Mouse (Mus musculus) naive thymus-derived CD4-positive, alpha-beta T cell, adult 2 months (primary cell): ENCODE measurements around the gene Ift122.
A peak's percentile ranks its signal among the peaks of the same experiment; 100 is the strongest.
"Not testable (repeated sequence)": the region's sequence is repeated elsewhere in the genome, so short reads cannot be mapped to it uniquely, and the experiment has no call there.

Source experiments
- DNase-seq: peaks from one replicate; pipeline ENCODE4 v3.0.0-alpha.2; 2011; ENCODE audit warnings: low read depth

Ift122 gene

DNA sequence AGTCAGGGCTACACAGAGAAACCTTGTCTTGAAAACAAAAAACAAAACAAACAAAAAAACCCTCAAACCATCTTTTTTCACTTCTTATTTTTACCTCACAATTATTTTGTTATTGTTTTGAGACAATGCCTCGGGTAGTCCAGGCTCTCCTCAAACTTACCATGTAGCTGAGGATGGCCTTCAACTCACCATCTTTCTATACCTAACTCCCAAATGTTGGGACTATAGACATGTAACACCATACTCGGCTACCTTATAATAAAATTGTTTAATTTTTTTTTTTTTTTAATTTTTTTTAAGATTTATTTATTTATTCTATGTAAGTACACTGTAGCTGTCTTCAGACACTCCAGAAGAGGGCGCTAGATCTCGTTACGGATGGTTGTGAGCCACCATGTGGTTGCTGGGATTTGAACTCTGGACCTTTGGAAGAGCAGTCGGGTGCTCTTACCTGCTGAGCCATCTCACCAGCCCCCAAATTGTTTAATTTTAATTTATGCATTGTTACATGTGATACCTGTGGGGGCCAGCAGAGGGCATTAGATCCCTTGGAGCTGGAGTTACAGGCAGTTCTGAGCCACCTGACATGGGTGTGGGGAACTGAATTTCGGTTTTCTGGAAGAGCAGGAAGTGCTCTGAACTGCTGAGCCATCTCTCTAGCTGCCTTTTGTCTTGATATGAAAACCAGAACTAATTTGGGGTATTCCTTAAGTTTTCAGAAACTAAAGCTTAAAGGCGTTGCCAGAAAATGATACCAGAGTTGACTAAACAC lies 6.4 kb upstream of the Ift122 start:
- peak; percentile 84 for DNase-seq

DNA sequence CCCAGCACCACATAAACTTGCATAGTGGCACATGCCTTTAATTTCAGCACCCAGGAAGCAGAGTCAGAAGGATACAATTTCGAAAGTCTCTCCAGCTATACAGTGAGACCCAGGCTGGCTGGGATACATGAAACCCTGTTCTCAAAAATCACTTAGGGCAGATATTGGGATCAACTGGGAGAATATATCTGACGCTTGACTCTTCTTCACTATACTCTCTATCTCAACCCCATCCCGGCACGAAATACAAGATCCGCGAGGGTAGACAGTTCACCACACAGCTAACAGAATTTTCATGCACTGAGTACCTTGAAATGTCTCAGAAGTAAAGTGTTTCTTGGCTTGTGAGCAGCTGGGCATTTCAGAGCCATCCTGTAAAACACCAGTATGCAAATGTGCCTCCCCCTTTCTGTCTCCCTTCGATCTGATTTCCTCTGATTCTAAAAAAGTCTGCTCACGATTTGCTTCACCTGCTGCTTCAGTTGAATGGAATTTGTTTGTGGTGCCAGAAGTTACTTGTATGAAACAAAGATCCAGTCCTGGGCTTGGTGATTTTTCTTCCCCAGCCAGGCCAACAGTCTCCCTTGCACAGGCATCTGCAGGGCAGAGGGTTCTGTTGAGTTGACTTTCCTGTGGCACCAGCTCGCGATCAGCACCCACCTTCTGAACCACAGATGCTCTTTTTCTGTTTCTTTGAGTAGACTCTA lies 4.5 kb upstream of the Ift122 start:
- DNase-seq, result no peak

DNA sequence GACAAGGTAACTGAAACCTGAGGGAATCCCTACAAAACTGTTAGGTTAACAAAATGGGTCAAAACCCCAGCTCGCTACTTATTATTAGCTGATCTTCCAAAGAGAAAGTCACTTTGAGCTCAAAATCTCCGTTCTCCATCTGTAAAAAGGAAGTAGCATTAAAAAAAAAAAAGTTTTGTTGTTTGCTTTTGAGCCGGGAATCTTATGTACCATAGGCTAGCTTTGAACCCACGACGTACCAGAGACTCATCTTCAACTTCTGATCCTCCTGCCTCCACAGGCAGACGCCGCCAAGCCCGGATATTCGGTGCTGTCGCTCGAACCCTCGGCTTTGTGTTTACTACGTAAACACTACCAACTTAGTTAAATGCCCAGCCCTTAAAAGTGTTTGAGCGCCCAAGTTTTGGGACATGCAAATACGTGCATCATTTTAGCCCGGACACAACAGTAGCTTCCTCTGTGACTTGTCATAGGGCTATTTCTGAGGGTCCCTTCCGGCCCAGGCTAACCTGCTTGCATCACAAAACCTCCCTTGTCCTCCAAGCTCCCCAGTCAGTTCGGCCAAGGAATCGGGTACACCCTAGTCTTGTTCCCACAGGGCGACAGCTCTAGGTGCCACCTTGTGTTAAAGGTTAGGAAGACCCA lies 702 bp upstream of the Ift122 start:
- DNase-seq, result no peak

DNA sequence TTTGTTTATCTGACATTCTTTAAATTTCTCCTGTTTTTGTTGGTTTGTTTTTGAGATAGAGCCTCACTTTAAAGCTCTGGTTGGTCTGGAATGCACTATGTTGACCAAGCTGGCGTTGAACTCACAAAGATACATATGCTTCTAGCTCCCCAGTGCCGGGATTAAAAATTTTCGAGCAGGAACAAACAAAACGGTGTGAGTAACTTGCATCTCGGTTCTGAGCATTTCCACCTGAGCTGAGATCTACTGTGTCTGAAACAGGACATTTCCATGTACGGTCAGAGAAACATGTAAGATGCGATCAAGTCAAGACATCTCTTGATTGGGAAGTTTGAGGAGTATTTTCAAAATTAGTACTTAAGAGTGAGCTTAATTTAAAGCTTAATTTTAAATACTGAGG lies 715 bp downstream of the Ift122 start:
- DNase-seq, result no peak

DNA sequence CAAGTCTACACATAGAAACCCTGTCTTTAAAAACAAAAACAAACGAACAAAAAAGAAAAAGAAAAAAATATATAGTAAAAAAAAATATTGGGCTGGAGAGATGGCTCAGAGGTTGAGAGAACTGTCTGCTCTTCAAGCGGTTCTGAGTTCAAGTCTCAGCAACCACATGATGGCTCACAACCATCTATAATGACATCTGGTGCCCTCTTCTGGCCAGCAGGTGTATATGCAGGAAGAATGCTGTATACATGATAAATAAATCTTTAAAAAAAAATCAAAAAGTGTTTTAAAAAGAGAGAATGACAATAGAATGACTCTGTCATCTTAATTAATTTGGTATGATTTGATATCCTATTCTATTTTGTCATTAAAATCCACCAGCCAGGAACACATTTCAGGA lies 1.2 kb downstream of the Ift122 start:
- DNase-seq, result peak; percentile 61

- no peak for DNase-seq
Observed at GRCm38 (mm10) chr6:115855733-115856360, 2.6 kb downstream of the Ift122 start.

- DNase-seq, result no peak
Observed at GRCm38 (mm10) chr6:115856361-115856745, 3.1 kb downstream of the Ift122 start.

GRCm38 (mm10) chr6:115859258-115859657 lies 6.0 kb downstream of the Ift122 start:
- no peak for DNase-seq

- DNase-seq, result no peak
Observed at GRCm38 (mm10) chr6:115860027-115860556, 6.8 kb downstream of the Ift122 start.

GRCm38 (mm10) chr6:115863340-115863841 lies 10.1 kb downstream of the Ift122 start:
- no peak for DNase-seq

GRCm38 (mm10) chr6:115865246-115865645 lies 12.0 kb downstream of the Ift122 start:
- DNase-seq, result no peak

GRCm38 (mm10) chr6:115867157-115867556 lies 13.9 kb downstream of the Ift122 start:
- not testable (repeated sequence) for DNase-seq

GRCm38 (mm10) chr6:115871318-115871717 lies 18.0 kb downstream of the Ift122 start:
- DNase-seq, result not testable (repeated sequence)

- DNase-seq, result no peak
Observed at GRCm38 (mm10) chr6:115877239-115877638, 24.0 kb downstream of the Ift122 start.

DNA sequence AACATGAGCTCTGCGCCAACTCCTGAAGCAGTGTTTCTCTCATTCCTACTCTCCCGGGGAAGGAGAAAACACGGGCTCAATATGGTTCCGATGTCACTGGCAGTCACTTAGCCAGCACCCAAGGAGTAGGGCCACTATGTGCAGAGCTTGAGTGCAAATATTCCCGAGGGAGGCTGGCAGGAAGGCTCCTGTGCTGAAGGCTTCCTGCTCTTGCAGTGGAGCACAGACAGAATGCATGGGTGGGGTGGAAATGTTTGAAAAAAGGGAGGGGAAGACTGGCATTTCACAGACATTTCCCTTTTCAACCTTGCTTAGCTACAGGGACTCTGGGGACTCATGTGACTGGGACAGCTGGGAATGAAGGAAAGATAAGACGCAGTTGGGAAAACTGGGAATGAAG lies 25.4 kb downstream of the Ift122 start:
- no peak for DNase-seq

- DNase-seq, result no peak
Observed at GRCm38 (mm10) chr6:115879736-115880135, 26.5 kb downstream of the Ift122 start.

DNA sequence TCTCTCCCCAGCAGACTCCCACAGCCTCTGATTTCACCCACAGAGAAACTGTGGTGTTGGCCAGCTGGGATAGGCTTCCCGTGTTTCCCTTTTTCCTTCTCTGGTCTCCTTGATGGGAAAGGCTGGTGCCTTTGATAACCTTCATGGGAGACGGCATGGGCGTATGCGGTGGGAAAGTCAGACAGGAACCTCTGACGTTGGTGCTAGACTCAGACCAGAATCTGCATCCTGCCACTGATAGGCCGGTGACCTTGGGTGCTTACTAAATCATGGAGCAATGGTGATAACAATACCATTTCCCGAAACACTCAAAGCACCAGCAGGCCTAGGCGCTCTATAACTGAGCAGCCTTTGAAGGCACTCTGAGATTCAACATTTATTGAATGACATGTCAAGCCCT lies 27.5 kb downstream of the Ift122 start:
- DNase-seq, result no peak

GRCm38 (mm10) chr6:115884018-115884417 lies 30.7 kb downstream of the Ift122 start:
- no peak for DNase-seq

GRCm38 (mm10) chr6:115886894-115887293 lies 33.6 kb downstream of the Ift122 start:
- DNase-seq, result no peak

- peak; percentile 30 for DNase-seq
Observed at GRCm38 (mm10) chr6:115888296-115888695, 35.0 kb downstream of the Ift122 start.

GRCm38 (mm10) chr6:115890601-115891000 lies 37.3 kb downstream of the Ift122 start:
- no peak for DNase-seq

DNA sequence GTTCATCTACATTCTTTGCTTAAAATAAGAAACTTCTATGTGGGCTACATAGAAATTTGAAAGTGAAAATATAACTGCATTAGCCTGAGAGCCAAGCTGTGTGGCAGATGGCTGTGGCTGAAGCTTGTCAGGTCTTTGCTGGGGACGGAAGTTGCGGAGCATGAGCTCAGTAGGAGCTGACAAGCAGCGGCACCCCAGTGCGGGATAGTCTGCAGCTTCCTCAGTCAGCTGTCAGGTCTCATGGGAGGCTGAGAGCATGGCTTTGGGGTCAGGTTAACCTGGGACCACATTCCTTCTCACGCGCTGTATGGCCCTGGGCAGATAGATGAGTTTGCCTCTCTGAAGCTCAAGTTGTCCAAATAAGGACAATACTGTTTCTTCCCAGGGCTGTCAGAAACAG lies 37.8 kb downstream of the Ift122 start:
- DNase-seq, result no peak
